Mouse (Mus musculus): ENCODE measurements around the gene Prdm4. TPM values are rescaled to one million over a fixed set of nuclear protein-coding genes. Genes with fewer than 3 reads are reported as not detected.

Gene Prdm4
- total RNA-seq, 2 experiments from 2014 or later: 14.4 to 14.6 TPM

GRCm38 (mm10) chr10:85871698-85872478, 45.1 kb downstream of the Prdm4 start:
- DNase-seq: peak; percentile 96

- DNase-seq: no peak
Measured at GRCm38 (mm10) chr10:85846105-85846862, 70.7 kb downstream of the Prdm4 start.

Other genes starting within 250 kb of the Prdm4 start
- 10 to 100 TPM; 19.5 to 23.1 TPM for gene Pwp1, start 87.6 kb downstream of the Prdm4 start, total RNA-seq (2021)
- under 1 TPM in 1 of 2 experiments, not detected in 1; 0.15 TPM for gene Ascl4, start 10.5 kb upstream of the Prdm4 start, total RNA-seq (2021)
- 100 to 1,000 TPM; 114 to 123 TPM for gene Rtcb, start 40.7 kb upstream of the Prdm4 start, total RNA-seq (2021)
- under 1 TPM; 0.12 to 0.15 TPM for gene Bpifc, start 94.8 kb upstream of the Prdm4 start, total RNA-seq (2021)
- gene Fbxo7, start 104.8 kb upstream of the Prdm4 start, total RNA-seq (2021): 10 to 100 TPM; 23.8 to 31.9 TPM

Data from adrenal gland, postnatal 10 days (tissue).